Mouse (Mus musculus): ENCODE measurements around the gene Stk35.

Gene Stk35

DNA sequence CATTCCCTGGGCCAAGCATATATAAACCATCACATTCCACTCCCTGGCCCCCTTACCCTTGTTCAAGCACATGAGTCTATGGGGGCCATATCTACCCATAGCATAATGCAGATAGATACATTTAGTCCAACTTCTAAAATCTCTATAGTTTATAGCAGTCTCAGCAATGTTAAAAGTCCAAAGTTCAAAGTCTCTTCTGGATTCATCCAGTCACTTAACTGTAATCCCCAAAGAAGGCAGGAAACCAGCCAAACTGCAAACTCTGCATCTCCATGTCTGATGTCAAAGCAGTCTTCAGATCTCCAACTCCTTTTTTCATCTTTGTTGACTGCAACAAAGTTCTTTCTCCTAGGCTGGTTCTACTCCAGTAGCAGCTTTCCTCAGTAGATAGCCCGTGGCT, 38.0 kb downstream of the Stk35 start:
- DNase-seq, result peak; percentile 28 to 38

- peak; percentile 24 to 42 for DNase-seq
Observed at GRCm38 (mm10) chr2:129845826-129846225, 45.5 kb downstream of the Stk35 start.

GRCm38 (mm10) chr2:129846501-129846900, 46.2 kb downstream of the Stk35 start:
- peak; percentile 49 to 61 for DNase-seq

DNA sequence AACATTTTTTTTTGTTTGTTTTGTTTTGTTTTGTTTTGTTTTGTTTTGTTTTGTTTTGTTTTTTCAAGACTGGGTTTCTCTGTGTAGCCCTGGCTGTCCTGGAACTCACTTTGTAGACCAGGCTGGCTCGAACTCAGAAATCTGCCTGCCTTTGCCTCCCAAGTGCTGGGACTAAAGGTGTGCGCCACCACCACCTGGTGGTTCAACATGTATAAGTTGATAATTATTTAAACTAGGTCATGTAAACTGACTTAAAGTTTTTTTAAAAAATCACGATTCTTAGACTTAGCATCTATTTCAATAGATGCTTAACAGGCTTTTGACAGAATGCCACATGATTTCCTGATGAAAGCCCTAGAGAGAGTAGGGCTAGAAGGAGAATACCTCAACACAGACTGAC, 48.8 kb downstream of the Stk35 start:
- DNase-seq, result peak in 1 of 2 experiments; percentile 30

- no peak for DNase-seq
Observed at GRCm38 (mm10) chr2:129851512-129851911, 51.2 kb downstream of the Stk35 start.

- DNase-seq, result no peak
Observed at GRCm38 (mm10) chr2:129863256-129863655, 62.9 kb downstream of the Stk35 start.

DNA sequence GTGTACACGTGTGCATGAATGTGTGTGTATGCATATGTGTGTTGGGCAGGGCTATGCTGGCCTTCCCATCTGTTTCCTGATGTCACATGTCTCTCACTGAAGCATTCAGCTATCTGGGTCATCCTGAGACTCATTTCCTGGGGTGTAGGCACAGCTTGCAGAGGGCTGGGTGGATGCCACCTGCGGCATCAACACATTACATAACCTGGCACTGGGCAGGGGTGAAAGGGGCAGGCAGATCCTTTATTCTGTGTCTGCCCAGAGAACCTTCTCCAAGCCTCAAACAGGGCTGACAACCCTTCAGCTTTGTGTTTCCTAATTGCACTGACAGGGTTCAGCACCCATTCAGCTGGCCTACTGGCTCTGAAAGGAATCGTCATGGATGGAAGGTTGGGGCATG, 64.6 kb downstream of the Stk35 start:
- DNase-seq, result peak; percentile 31 to 57

DNA sequence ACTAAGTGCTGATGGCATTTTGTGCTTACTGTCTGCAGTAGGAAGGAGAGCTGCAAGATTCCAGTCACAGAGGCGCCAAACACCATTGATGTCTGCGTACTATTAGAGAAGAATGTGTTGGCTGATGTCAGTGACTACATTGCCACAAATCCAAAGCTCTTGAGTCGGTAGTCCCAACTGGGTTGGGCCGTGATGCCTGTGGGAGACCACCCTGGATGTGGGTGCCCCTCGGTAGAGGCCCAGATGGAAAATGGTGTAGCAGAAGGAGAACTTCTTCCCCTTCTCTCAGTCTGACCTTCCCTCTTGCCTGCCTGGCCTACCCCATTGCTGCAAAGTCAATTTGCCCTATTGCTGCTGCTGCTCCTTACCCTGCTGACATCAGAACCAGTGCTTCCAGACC, 68.8 kb downstream of the Stk35 start:
- no peak for DNase-seq

DNA sequence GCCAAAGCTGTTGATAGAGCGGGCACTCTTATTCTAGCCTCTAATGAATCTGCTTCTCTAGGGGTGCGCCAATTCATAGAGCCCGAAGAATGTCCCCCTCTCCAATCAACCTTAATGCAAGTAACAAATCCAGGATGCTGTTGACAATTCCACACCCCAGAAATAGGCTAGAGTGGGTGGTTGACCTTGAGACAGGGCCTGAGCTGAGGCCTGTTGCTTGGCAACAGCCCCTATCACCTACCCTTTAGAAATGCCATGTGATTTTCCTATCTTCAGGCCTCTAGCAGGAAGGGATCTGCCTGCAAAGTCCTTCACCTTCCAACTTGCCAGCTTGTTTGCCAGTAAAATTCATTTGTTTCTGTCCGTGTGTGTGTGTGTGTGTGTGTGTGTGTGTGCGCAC, 70.9 kb downstream of the Stk35 start:
- no peak for DNase-seq

- DNase-seq, result no peak
Observed at GRCm38 (mm10) chr2:129872071-129872470, 71.8 kb downstream of the Stk35 start.

GRCm38 (mm10) chr2:129873489-129873888, 73.2 kb downstream of the Stk35 start:
- peak; percentile 63 to 86 for DNase-seq

DNA sequence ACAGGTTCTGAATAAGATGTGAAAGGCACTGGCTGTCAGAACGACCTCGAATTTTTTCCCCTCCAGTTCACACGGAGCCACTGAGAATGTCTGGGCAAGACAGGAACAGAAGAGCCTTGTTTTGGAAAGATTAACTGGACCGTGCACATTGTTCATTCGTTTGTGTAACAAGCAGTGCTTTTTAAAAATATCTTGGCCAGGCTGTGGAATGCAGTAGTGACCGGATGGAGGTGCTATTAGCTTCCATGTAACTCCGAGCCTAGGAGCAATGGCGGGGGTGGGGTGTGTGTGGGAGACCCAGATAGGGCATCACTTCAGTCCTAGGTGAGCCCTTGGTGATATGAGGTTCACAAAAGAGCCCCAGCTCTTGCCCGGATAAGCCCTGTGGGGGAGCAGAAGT, 73.8 kb downstream of the Stk35 start:
- no peak for DNase-seq

GRCm38 (mm10) chr2:129874509-129875095, 74.3 kb downstream of the Stk35 start:
- no peak for DNase-seq

- no peak for DNase-seq
Observed at GRCm38 (mm10) chr2:129876935-129877334, 76.6 kb downstream of the Stk35 start.

- DNase-seq, result peak; percentile 18 to 54
Observed at GRCm38 (mm10) chr2:129879817-129880216, 79.5 kb downstream of the Stk35 start.

GRCm38 (mm10) chr2:129880226-129880625, 79.9 kb downstream of the Stk35 start:
- DNase-seq, result no peak

GRCm38 (mm10) chr2:129881886-129882285, 81.6 kb downstream of the Stk35 start:
- DNase-seq, result no peak
